Mouse (Mus musculus) liver, embryonic 12.5 days (tissue): ENCODE measurements at regions not wholly inside any gene's neighbourhood (a gene's known extent, or its start where the extent isn't known, plus 50 kb on each side); places are given as distances from the start of the nearest gene placed in this dataset.
A peak's percentile ranks its signal among the peaks of the same experiment; 100 is the strongest.
"Not testable (repeated sequence)": the region's sequence is repeated elsewhere in the genome, so short reads cannot be mapped to it uniquely, and the experiment has no call there.

Experiments used
- ATAC-seq: fragments of 200-750 bp; cut with Nextera tagmentation; 2 replicates; pipeline ENCODE4 v1.8.0; 2017; ENCODE audit warnings: moderate number of reproducible peaks, mild to moderate bottlenecking, moderate library complexity
- H3K27ac ChIP-seq: fragments of 300-500 bp; sonication (generic); 2 replicates; pipeline ENCODE4 v1.5.1; 2016; ENCODE audit warnings: mild to moderate bottlenecking
- H3K27me3 ChIP-seq: fragments of 300-500 bp; sonication (generic); replicated peaks from 2 replicates; pipeline ENCODE4 v1.6.1; 2016; ENCODE audit warnings: mild to moderate bottlenecking, moderate library complexity
- H3K36me3 ChIP-seq: fragments of 300-500 bp; sonication (generic); 2 replicates; pipeline ENCODE4 v1.6.1; 2016; ENCODE audit warnings: mild to moderate bottlenecking, moderate library complexity
- H3K4me1 ChIP-seq: fragments of 300-500 bp; sonication (generic); 2 replicates; pipeline ENCODE4 v1.6.1; 2016
- H3K4me2 ChIP-seq: fragments of 300-500 bp; sonication (generic); 2 replicates; pipeline ENCODE4 v1.6.1; 2016; ENCODE audit warnings: mild to moderate bottlenecking, moderate library complexity
- H3K4me3 ChIP-seq: fragments of 300-500 bp; sonication (generic); 2 replicates; pipeline ENCODE4 v1.5.1; 2016; ENCODE audit warnings: mild to moderate bottlenecking, moderate library complexity
- H3K9ac ChIP-seq: fragments of 300-500 bp; sonication (generic); 2 replicates; pipeline ENCODE4 v1.6.1; 2016; ENCODE audit warnings: mild to moderate bottlenecking, moderate library complexity
- H3K9me3 ChIP-seq: fragments of 300-500 bp; sonication (generic); replicated peaks from 2 replicates; pipeline ENCODE4 v1.6.1; 2016; ENCODE audit warnings: mild to moderate bottlenecking, moderate library complexity
- WGBS: fragments of 180-500 bp; shearing (Covaris S2); methylation state at CpG from one replicate; pipeline ENCODE4 v1.1.7; 2016; ENCODE audit not compliant: insufficient replicate concordance; 5-methylcytosine and 5-hydroxymethylcytosine counted together

GRCm38 (mm10) chrX:75734628-75735302, 140.2 kb downstream of the Pls3 start:
- not testable (repeated sequence) for ATAC-seq, H3K27me3 ChIP-seq, H3K27ac ChIP-seq, H3K4me3 ChIP-seq, H3K36me3 ChIP-seq, H3K9ac ChIP-seq, H3K4me2 ChIP-seq, H3K4me1 ChIP-seq, H3K9me3 ChIP-seq
- WGBS, result 73% methylated on average over 11 of the region's 13 CpGs

GRCm38 (mm10) chrX:75733651-75734050, 141.3 kb downstream of the Pls3 start:
- not testable (repeated sequence) for H3K9ac ChIP-seq, H3K4me2 ChIP-seq, H3K4me1 ChIP-seq, H3K9me3 ChIP-seq, H3K36me3 ChIP-seq, H3K27me3 ChIP-seq, H3K27ac ChIP-seq, ATAC-seq, H3K4me3 ChIP-seq
- 80% methylated on average over 11 of the region's 11 CpGs for WGBS

DNA sequence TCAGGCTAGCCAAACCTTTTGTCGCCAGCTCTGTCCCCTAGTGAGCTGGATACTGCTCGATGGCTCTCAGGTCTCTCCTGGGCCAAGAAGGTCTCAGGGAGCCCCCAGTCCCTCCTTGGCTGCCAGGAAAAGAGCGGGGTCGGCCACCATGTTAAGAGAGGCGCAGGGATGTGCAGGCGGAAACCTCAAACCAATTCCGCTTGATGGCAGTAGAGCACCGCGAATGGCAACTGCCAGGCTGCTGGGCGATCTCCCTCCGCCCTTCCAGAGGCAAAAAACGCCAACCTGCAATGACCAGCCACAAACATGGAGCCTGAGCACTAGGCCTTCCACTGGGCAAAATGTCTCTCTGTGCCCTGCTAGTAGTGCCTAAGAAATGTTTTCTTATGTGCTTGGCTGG, 145.2 kb downstream of the Pls3 start:
- H3K9me3 ChIP-seq, H3K36me3 ChIP-seq, H3K9ac ChIP-seq, H3K4me2 ChIP-seq, H3K27me3 ChIP-seq, H3K4me1 ChIP-seq, H3K27ac ChIP-seq, H3K4me3 ChIP-seq, ATAC-seq: not testable (repeated sequence)
- 68% methylated on average over 12 of the region's 12 CpGs for WGBS

GRCm38 (mm10) chrX:75728507-75728906, 146.5 kb downstream of the Pls3 start:
- Histone ChIP-seq H3K9me3 (no peaks in the 10 kb centered on the region), H3K4me3 (no peak overlapping the region), H3K27ac (no peak overlapping the region), H3K4me1 (no peaks in the 10 kb centered on the region), H3K27me3 (no peaks in the 10 kb centered on the region), H3K4me2 (no peak overlapping the region), H3K9ac (no peak overlapping the region), H3K36me3 (peaks cover 7% of the 10 kb centered on the region; the same call in 1 of the 2 replicates)
- 56% methylated on average over 4 of the region's 4 CpGs for WGBS
- ATAC-seq, result no peak

- H3K9me3 ChIP-seq, H3K9ac ChIP-seq, H3K4me1 ChIP-seq, H3K27me3 ChIP-seq, H3K27ac ChIP-seq, H3K4me3 ChIP-seq, ATAC-seq, H3K4me2 ChIP-seq, H3K36me3 ChIP-seq: not testable (repeated sequence)
- WGBS, result 70% methylated on average over 35 of the region's 39 CpGs
These were observed 145.5 kb upstream of the Rab39b start for GRCm38 (mm10) chrX:75723542-75723941.

GRCm38 (mm10) chrX:75699949-75700348, 121.9 kb upstream of the Rab39b start:
- H3K36me3 ChIP-seq, result no peaks in the 10 kb centered on the region
- ATAC-seq, result no peak
- no peak overlapping the region for H3K4me2 ChIP-seq
- no peak overlapping the region for H3K4me3 ChIP-seq
- WGBS, result 25% methylated on average over 1 of the region's 1 CpGs
- H3K9ac ChIP-seq, result no peak overlapping the region
- no peaks in the 10 kb centered on the region for H3K9me3 ChIP-seq
- H3K27me3 ChIP-seq, result no peaks in the 10 kb centered on the region
- H3K4me1 ChIP-seq, result no peaks in the 10 kb centered on the region
- H3K27ac ChIP-seq, result no peak overlapping the region

DNA sequence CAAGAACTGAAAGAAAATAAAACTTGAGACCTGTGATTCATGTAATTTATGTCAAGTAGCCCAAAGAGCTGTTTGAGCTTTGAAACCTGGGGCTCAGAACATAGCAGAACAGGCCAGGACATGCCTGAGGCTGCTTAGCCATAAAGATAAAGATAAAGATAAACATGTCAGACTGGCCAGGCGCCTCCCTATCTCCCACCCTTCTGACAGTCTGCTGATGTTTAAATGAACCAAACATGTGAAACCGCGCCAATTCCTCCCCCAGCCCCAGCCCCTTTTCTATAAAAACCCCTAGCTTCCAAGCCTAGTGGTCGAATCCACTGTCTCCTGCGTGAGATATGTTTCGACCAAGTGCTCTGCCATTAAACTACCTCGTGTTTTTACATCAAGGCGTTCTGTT, 97.2 kb upstream of the Rab39b start:
- H3K27me3 ChIP-seq, H3K4me2 ChIP-seq, H3K27ac ChIP-seq, H3K9ac ChIP-seq, H3K4me1 ChIP-seq, ATAC-seq, H3K4me3 ChIP-seq, H3K36me3 ChIP-seq, H3K9me3 ChIP-seq: not testable (repeated sequence)
- WGBS, result 87% methylated on average over 8 of the region's 8 CpGs

GRCm38 (mm10) chrX:75673920-75674665, 96.1 kb upstream of the Rab39b start:
- Histone ChIP-seq H3K27me3 (no peaks in the 10 kb centered on the region), H3K4me3 (peak overlapping the region; percentile 37), H3K9me3 (peaks cover 3% of the 10 kb centered on the region; the same call in 1 of the 2 replicates), H3K4me2 (peak overlapping the region; percentile 56), H3K9ac (no peak overlapping the region), H3K4me1 (no peaks in the 10 kb centered on the region), H3K27ac (no peak overlapping the region), H3K36me3 (no peaks in the 10 kb centered on the region)
- peak; percentile 95 for ATAC-seq
- 9% methylated on average over 23 of the region's 23 CpGs for WGBS

- Histone ChIP-seq H3K9ac (no peak overlapping the region), H3K4me2 (peak overlapping the region; percentile 52), H3K4me1 (no peaks in the 10 kb centered on the region), H3K9me3 (peaks cover 3% of the 10 kb centered on the region; the same call in 1 of the 2 replicates), H3K36me3 (no peaks in the 10 kb centered on the region), H3K27me3 (no peaks in the 10 kb centered on the region), H3K4me3 (peak overlapping the region; percentile 26), H3K27ac (no peak overlapping the region)
- ATAC-seq, result no peak
- 50% methylated on average over 13 of the region's 13 CpGs for WGBS
These were observed 95.5 kb upstream of the Rab39b start for GRCm38 (mm10) chrX:75673586-75673919.

DNA sequence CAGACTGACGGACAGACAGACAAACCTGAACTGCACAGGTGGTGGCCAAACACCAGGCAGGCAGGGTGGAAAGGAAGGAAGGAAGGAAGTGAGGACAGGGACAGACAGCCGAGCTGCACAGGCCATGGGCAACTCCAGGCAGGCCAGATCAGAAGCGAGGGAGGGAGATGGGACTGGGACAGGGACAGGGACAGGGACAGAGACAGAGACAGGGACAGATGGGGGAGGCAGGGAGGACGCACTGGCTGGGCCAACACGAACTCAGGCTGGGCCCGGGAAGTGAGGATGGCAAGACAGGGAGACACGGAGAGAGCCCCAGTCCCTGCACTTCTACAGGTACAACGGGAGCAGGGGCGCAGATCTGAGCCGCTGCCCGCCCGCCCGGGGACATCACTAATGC, 94.9 kb upstream of the Rab39b start:
- ATAC-seq, result no peak
- WGBS, result 67% methylated on average over 13 of the region's 13 CpGs

GRCm38 (mm10) chrX:75667636-75668035, 89.6 kb upstream of the Rab39b start:
- WGBS, result 78% methylated on average over 4 of the region's 4 CpGs
- no peak overlapping the region for H3K27ac ChIP-seq
- H3K9me3 ChIP-seq, result 0 out of 2 replicates have a peak, but pooled peaks cover 6% of the 10 kb centered on the region
- no peak overlapping the region for H3K4me3 ChIP-seq
- ATAC-seq, result no peak
- no peaks in the 10 kb centered on the region for H3K27me3 ChIP-seq
- H3K36me3 ChIP-seq, result no peaks in the 10 kb centered on the region
- no peak overlapping the region for H3K4me2 ChIP-seq
- no peak overlapping the region for H3K9ac ChIP-seq
- H3K4me1 ChIP-seq, result no peaks in the 10 kb centered on the region

More for the DNA sequence above, 94.9 kb upstream of the Rab39b start:
- Histone ChIP-seq H3K27ac (no peak overlapping the region), H3K4me1 (no peaks in the 10 kb centered on the region), H3K9ac (no peak overlapping the region), H3K36me3 (no peaks in the 10 kb centered on the region), H3K9me3 (peaks cover 3% of the 10 kb centered on the region; the same call in 1 of the 2 replicates), H3K4me3 (peak overlapping the region; percentile 26; the same call in 1 of the 2 replicates), H3K27me3 (no peaks in the 10 kb centered on the region), H3K4me2 (peak overlapping the region; percentile 52)

- H3K27ac ChIP-seq, result no peak overlapping the region
- no peak overlapping the region for H3K9ac ChIP-seq
- H3K4me3 ChIP-seq, result no peak overlapping the region
- WGBS, result 67% methylated on average over 7 of the region's 7 CpGs
- no peak overlapping the region for H3K4me2 ChIP-seq
- H3K36me3 ChIP-seq, result no peaks in the 10 kb centered on the region
- H3K9me3 ChIP-seq, result no peaks in the 10 kb centered on the region
- H3K4me1 ChIP-seq, result no peaks in the 10 kb centered on the region
- ATAC-seq, result no peak
- H3K27me3 ChIP-seq, result no peaks in the 10 kb centered on the region
These were observed 65.4 kb upstream of the Rab39b start for GRCm38 (mm10) chrX:75643402-75643801.
